Mouse (Mus musculus) right cerebral cortex, adult 18-20 months (tissue): Measurements from ENCODE around the gene Prkcd.

Source experiments
- DNase-seq: peaks from one replicate; pipeline ENCODE4 v3.0.0; 2022; ENCODE audit warnings: mixed read lengths

The Prkcd gene

DNA sequence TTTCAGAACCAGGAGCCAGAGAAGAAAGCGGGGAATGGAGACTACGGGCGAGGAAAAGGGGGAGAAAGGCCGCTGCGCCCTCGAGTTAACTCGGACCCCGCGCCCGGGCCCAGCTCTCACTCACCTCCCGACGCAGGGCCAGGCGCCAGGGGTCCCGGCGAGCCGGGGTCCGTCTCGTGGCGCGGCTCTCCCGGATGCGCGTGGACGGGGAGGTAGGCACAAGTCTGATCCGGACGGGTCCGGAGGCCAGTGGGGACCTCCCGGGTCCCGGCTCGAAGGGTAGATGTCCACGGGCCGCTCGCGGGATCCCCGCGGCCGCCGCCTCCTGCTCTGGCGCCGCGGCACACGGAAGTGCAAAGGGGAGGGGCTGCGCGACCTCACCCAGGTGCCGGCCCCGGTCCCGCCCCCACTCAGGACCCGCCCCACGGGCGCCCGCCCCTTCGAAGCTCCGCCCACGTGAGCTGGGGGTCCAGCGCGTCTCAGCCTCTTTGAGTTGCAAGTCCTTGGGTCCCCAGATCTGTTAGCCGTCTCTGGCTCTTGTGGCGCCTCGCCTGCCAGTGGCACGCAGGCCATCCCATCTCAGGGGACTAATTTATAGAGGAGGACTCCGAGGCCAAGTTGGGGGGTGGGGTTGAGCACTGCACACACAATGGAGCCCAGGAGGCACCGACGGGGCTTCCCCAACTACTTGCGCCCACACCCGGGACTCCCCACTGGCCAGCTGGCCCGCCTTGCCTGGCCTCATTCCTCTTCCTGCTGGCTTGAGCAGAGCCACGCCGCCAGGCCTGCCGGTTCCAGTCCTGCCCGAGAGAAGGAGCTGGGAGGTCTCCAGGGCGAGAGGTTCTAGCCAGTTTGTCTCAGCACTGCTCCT is at the start of gene Prkcd:
Prkcd (minus strand) TSS at position 355 of the 871 bp plus-strand sequence.
- no peak for DNase-seq

DNA sequence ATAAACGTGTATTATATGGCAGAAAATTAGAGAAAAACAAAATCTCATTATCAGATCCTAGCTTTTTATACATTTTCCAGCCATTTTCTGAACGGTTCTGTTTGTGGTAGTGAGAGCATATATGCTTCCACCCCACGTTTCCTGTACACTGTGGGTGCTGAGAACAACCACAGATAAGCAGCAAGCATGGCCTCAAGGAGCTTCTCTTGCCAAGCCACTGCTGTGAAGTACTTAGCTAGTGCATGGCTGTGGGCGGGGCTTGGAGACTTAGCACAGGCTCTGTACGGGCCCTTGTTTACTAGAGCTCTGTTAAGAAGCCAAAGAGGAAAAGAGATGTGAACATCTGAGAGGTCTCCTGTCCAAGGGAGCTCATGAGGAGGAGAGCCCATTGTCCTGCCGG is 48.9 kb upstream of the Prkcd start:
- no peak for DNase-seq

DNA sequence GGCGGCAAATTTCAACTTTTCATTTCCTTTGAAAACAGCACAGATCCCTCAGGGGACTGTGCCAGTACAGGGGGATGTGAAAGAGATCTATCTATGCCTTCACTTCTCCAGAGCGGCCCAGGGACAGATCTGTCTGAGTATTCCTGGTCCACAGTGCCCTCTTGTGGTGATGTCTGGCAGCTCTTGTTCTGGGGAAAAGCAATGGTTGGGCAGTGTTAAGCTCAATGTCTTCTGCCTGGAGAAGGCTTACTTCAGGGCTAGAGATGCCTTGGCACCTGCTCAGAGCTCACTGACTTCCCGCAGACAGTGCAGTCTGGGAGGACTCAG is 45.9 kb upstream of the Prkcd start:
- peak; percentile 91 for DNase-seq

DNA sequence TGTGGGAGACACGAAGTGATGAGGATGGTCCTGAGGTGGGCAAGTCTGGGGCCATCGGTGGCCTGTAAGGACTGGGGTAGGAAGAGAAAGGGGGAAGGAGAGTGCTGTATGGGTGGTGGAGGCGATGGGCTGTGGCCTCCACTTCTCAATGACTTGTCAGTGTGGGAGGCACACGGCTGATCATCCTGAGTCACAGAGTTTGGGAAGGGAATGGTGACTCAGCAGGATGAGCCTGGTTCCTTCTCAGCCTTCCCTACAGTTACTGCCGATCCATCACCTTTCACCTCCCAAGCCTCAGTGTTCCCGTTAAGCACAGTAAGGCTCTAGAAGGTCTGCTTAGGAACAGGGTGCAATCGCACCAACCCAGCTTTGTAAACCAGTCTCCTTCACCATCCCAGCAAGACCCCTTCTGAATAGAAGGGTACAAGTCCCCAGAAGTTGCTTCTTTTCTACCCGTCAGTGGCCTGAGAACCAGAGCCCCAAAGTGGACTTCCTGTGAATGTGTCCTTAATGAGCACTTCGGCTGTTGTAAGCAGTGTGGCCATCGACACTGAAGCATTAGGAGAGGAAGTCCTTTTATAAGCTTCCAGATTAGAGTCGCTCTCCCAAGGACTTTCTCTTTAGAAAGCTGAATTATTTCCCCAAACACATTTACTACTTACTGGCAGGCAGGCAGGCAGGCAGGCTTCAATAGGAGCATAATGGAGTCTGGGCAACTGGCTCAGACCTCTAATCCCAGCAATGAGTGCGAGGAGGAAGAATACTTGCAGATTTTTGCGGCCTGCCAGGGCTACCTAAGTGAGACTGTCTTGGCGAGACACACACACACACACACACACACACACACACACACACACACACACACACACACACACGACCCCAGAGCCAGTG is 45.3 kb upstream of the Prkcd start:
- DNase-seq = peak; percentile 67

DNA sequence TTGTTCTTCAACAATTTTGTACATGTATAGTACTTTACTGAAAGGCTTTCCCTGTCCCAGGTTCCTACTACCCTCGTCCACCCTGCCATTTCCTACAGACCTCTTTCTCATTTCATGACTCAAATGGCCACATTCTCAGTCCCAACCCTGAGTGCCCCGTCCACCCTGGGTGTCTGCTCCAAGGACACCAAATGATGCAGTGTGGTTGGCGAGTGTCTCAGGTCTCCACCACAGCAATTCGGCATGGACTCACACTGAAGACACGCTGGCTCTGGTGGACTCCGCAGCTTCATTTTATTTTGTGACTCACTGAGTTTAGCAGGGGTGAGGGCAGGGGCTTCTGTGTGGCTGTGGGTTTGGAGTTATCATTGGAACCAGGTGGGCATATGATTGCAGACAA is 44.2 kb upstream of the Prkcd start:
- DNase-seq = no peak

- DNase-seq = peak; percentile 16
These were observed 40.6 kb upstream of the Prkcd start for GRCm38 (mm10) chr14:30666604-30667003.

- DNase-seq = no peak
These were observed 40.1 kb upstream of the Prkcd start for GRCm38 (mm10) chr14:30666061-30666460.

- no peak for DNase-seq
These were observed 29.5 kb upstream of the Prkcd start for GRCm38 (mm10) chr14:30655531-30655930.

- DNase-seq = no peak
These were observed 28.8 kb upstream of the Prkcd start for GRCm38 (mm10) chr14:30654691-30655228.

GRCm38 (mm10) chr14:30653943-30654659 is 28.1 kb upstream of the Prkcd start, which contains the start of gene Rft1:
Gene Rft1 (plus strand): TSS chr14:30654360.
- DNase-seq = peak; percentile 97

DNA sequence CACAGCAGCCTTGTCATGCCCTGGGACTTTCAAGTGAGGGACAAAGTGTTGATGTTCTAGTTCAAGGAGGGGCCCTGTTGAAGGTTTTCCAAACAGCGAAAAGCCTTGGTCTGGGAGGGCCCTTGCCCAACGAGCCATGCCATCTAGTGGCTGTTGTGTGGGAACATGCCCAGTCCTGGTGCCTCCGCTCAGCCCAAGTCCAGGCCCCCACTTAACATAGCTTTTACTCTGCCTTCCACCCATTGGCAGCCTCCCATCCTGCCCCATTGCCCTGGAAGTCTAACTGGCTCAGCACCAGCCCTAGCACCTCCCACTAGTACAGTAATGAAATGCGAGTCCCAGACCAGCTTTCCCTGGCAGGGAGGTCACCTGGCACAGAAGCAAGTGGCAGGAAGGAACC is 25.0 kb upstream of the Prkcd start:
- DNase-seq = peak; percentile 35

DNA sequence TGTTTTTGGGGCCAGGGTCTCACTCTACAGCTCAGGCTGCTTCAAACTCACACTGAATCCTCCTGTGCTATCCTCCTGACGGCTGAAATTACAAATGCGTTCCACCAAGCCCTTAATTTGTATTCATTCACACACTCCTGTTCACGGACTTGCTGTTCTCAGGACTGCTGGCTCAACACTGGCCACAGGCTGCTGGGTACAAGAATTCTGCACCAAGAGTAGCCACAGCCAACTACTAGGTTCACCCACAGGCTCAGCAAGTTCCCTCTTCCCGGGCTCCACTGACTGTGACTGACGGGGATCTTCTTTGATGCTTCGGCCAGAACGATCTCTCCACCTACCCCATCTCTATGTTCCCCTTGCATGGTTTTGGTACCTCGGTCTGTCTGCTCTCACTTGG is 23.7 kb upstream of the Prkcd start:
- no peak for DNase-seq

DNA sequence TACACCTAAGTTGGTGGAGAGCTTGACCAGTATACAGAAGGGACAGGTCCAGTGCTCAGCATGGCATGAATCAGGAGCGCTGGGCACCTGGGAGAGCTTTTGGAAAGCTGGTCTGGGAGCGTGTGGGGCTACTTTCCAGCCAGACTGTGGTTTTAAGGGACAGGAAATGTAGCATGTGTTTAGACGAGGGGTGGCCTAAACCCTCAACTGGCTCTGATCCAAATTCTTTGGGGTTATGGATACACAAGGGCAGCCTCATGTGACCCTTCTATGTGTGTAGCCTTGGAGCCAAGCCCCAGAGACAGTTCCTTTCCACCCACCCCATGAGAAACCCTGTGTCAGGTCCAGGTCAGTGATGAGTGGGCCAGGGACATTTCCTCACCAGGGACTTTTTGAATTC is 22.5 kb upstream of the Prkcd start:
- no peak for DNase-seq

DNA sequence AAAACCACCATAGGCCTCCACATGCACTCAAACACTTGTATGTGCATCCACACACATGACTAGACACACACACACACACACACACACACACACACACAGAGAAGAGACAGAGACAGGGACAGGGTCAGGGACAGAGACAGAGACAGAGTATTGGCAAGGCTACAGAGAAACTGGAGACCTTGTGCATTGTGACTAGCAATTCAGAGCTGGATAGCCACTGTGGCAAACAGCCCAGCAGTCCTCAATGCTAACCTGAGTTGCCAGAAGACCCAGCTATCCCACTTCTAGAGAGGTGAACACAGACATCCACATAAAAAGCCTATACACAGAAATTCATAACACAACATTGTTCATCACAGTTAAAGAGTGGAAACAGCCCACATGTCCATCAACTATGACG is 20.5 kb upstream of the Prkcd start:
- DNase-seq = no peak

GRCm38 (mm10) chr14:30645066-30645465 is 19.1 kb upstream of the Prkcd start:
- DNase-seq = no peak

DNA sequence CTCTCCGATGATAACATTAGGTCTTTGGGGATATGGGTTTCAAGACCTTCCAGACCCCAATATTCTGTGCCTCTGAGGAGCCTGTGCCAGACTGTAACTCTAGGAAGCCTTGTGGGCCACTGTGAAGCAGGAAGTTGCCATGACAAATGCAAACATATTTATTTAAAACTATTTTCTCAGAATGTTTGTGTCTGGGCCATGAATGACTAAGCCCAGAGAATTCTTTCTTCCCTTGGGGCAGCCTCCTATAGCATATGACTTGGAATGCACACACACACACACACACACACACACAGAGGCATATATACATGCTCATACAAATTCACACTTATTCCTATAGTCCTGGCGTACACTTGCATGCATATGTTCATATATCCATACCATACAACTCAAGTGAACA is 18.0 kb upstream of the Prkcd start:
- DNase-seq = no peak

DNA sequence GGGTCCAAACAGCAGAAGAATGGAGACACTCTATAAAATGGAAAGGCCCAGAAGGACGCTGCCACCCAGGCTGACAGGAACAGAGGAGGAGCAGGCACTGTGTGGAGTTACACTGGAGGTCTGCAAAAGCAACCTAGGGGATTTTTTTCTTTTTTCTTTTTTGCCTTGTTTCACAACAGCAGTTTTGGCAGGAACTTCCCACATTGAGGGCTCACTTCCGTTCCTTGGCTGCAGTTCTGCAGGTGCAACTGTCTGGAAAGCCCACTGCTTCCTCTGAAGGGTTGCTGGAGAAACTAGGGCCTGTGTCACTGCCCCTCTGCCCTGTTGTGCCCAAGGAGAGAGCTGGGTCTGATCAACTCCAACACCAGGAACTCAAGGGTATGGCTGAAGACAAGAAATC is 15.7 kb upstream of the Prkcd start:
- no peak for DNase-seq

DNA sequence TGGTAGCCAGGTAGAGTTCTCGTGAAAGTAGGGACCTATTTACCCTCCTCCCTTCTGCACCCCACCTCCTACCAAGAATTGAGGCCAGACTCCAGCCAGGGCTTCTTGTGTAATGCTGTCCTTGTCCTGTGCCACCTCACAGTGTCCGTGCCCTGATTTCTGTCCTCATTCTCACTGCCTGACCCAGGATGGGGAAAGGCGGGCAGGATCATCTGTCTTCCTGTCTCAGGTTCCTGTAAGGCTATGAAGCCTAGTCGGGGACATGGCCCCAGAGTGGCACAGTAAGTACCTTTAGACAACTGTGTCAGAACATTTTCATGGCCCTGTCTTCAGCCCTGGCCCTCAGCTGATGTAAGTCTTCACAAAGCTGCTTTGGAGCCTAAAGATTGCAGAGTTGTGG is 12.7 kb upstream of the Prkcd start:
- DNase-seq = no peak

DNA sequence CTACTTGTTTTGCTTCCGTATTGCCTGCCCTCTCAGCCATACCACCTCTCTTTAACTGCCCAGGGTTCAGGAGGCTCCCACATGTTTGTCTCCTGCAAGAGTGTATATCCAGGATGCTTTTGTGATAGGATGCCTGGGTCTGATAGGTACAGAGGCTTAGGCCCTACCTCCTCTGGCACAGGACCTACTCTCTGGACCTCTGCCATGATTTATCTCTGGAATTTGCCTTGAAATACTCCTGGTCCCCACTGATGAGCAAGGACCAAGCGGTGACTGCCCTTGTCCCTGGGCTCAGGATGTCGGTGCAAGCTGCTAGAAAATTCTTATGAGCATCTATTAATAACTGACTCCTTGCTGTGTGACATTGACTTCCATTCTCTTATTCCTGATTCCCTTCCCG is 12.0 kb upstream of the Prkcd start:
- DNase-seq = no peak

GRCm38 (mm10) chr14:30637087-30637486 is 11.1 kb upstream of the Prkcd start:
- DNase-seq = no peak

DNA sequence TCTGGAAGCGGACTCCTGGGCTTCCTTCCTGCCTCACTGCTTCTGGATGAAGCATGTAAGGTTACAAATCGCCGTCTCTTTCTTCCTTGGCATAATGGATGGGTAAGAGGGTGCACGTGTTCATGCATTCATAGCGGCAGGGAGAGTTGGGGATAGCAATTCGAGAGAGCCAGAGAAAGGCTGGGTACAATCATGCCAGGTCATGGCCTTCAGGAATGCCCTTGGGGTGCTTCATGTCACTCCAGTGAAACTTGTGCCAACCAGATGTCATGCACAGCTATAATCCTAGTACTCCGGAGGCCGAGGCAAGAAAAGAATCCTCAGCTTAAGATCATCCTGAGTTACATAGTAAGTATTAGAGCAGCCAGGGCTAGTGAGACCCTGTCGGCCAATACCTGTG is 10.5 kb upstream of the Prkcd start:
- no peak for DNase-seq

GRCm38 (mm10) chr14:30635219-30635910 is 9.4 kb upstream of the Prkcd start:
- DNase-seq = no peak
